Mouse (Mus musculus): ENCODE data around the gene Pitpnm2.

The Pitpnm2 gene

GRCm38 (mm10) chr5:124159453-124159852 lies 90.1 kb downstream of the Pitpnm2 start:
- DNase-seq (ENCODE audit: extremely low read depth, insufficient read length, low spot score): no peak

- no peak for DNase-seq (ENCODE audit: extremely low read depth, insufficient read length, low spot score)
Observed at GRCm38 (mm10) chr5:124158305-124158704, 91.3 kb downstream of the Pitpnm2 start.

- no peak for DNase-seq (ENCODE audit: extremely low read depth, insufficient read length, low spot score)
Observed at GRCm38 (mm10) chr5:124155943-124156342, 93.6 kb downstream of the Pitpnm2 start.

- no peak for DNase-seq (ENCODE audit: extremely low read depth, insufficient read length, low spot score)
Observed at GRCm38 (mm10) chr5:124152734-124153133, 96.8 kb downstream of the Pitpnm2 start.

GRCm38 (mm10) chr5:124150895-124151294 lies 98.7 kb downstream of the Pitpnm2 start:
- no peak for DNase-seq (ENCODE audit: extremely low read depth, insufficient read length, low spot score)

GRCm38 (mm10) chr5:124149028-124149427 lies 100.5 kb downstream of the Pitpnm2 start:
- no peak for DNase-seq (ENCODE audit: extremely low read depth, insufficient read length, low spot score)

GRCm38 (mm10) chr5:124138066-124138465 lies 111.5 kb downstream of the Pitpnm2 start:
- no peak for DNase-seq (ENCODE audit: extremely low read depth, insufficient read length, low spot score)

- DNase-seq (ENCODE audit: extremely low read depth, insufficient read length, low spot score): no peak
Observed at GRCm38 (mm10) chr5:124134261-124134660, 115.3 kb downstream of the Pitpnm2 start.

- no peak for DNase-seq (ENCODE audit: extremely low read depth, insufficient read length, low spot score)
Observed at GRCm38 (mm10) chr5:124125093-124125492, 124.5 kb downstream of the Pitpnm2 start.

GRCm38 (mm10) chr5:124122357-124122756 lies 127.2 kb downstream of the Pitpnm2 start:
- DNase-seq (ENCODE audit: extremely low read depth, insufficient read length, low spot score): no peak

GRCm38 (mm10) chr5:124119204-124119603 lies 130.4 kb downstream of the Pitpnm2 start:
- no peak for DNase-seq (ENCODE audit: extremely low read depth, insufficient read length, low spot score)

- peak; percentile 79 for DNase-seq (ENCODE audit: extremely low read depth, insufficient read length, low spot score)
Observed at GRCm38 (mm10) chr5:124115990-124116845, 133.3 kb downstream of the Pitpnm2 start, which contains the start of gene Arl6ip4. Gene Arl6ip4 (plus strand): TSS chr5:124116089.

GRCm38 (mm10) chr5:124115531-124115930 lies 134.0 kb downstream of the Pitpnm2 start:
- no peak for DNase-seq (ENCODE audit: extremely low read depth, insufficient read length, low spot score)

GRCm38 (mm10) chr5:124114276-124115025 lies 135.1 kb downstream of the Pitpnm2 start:
- DNase-seq (ENCODE audit: extremely low read depth, insufficient read length, low spot score): no peak

- peak; percentile 72 for DNase-seq (ENCODE audit: extremely low read depth, insufficient read length, low spot score)
Observed at GRCm38 (mm10) chr5:124113030-124113429, 136.5 kb downstream of the Pitpnm2 start.

- DNase-seq (ENCODE audit: extremely low read depth, insufficient read length, low spot score): no peak
Observed at GRCm38 (mm10) chr5:124112531-124112930, 137.0 kb downstream of the Pitpnm2 start.

- DNase-seq (ENCODE audit: extremely low read depth, insufficient read length, low spot score): peak; percentile 99
Observed at GRCm38 (mm10) chr5:124111742-124112497, 137.6 kb downstream of the Pitpnm2 start, which contains the start of gene Ogfod2. Gene Ogfod2 (plus strand): TSS chr5:124112297.

GRCm38 (mm10) chr5:124111077-124111741 lies 138.4 kb downstream of the Pitpnm2 start:
- peak; percentile 53 for DNase-seq (ENCODE audit: extremely low read depth, insufficient read length, low spot score)

- DNase-seq (ENCODE audit: extremely low read depth, insufficient read length, low spot score): no peak
Observed at GRCm38 (mm10) chr5:124103552-124103951, 146.0 kb downstream of the Pitpnm2 start.

- no peak for DNase-seq (ENCODE audit: extremely low read depth, insufficient read length, low spot score)
Observed at GRCm38 (mm10) chr5:124103020-124103419, 146.5 kb downstream of the Pitpnm2 start.
